Mouse (Mus musculus): Measurements from ENCODE around the gene Ccdc15. TPM values are rescaled to one million over a fixed set of nuclear protein-coding genes. Genes with fewer than 3 reads are reported as not detected.

Ccdc15 gene
- total and polyA plus RNA-seq, 3 experiments: 3.7 to 4.0 TPM; not detected in 1

DNA sequence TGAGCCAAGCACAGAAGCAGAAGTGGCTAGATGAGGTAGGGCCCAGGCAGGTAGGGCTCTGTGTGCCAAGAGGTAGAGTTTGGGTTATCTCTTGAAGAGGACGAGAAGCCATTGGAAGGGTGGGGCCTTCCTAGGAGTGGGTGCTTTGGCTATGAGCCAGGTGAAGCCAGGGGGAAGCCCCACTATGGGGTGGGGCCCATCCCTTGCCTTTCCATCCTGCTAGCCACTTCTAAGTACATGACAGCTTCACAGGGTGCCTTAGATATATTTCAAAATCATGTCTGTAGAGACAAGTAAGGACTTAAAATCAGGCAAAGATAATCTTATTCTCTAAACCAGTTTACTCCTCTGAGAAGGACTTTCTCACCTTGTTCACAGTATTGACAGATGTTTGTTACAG, 103.6 kb downstream of the Ccdc15 start:
- Histone ChIP-seq H3K9ac (ENCODE audit: control insufficient read depth, low read depth, low read length, poor library complexity, severe bottlenecking) (no peak overlapping the region), H3K4me1 (ENCODE audit: control insufficient read depth in 1 of 2, insufficient read depth in 2 of 2, low read length in 2 of 2) (peaks cover 18 to 43% of the 10 kb centered on the region in 2 experiments)
- no peak for TF ChIP-seq POLR2AphosphoS2 (IDR thresholded peaks at IDR 0.05; ENCODE audit: low read length)
- TF ChIP-seq GATA1 (IDR thresholded peaks at IDR 0.05; ENCODE audit: low read depth, low read length): no peak
- no peak for TF ChIP-seq RCOR1 (IDR thresholded peaks at IDR 0.05; ENCODE audit: low read depth, low read length)

DNA sequence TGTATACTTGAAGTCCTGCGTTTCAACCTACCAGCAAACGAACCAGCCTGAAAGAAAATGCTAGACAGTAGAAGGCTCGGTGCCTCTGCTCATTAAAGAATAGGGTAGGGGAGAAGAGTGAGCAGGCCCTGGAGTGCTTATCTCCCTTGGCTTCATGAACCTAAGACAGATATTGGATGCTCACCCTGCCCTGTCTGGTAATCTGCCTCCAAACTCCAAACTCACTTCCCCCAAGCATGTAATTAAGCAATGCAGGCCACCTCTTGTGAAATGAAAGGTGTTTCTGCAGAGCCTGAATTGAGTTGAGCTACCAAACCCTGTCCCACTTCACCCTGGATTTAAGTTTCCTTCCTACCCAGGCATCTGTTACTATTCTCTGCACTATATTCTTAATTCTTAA, 105.5 kb downstream of the Ccdc15 start:
- peak; percentile 40 for DNase-seq (ENCODE audit: low read depth, low spot score)
- H3K4me3 ChIP-seq (ENCODE audit: control insufficient read depth in 1 of 2, insufficient read depth in 1 of 2, low read depth in 2 of 2, low read length in 2 of 2): no peak overlapping the region
- no peaks in the 10 kb centered on the region for H3K79me2 ChIP-seq (ENCODE audit: control insufficient read depth, insufficient read depth, low read length, poor library complexity)
- TF ChIP-seq JUND (IDR thresholded peaks at IDR 0.05; ENCODE audit: low read depth, low read length) (no peak), MYC (IDR thresholded peaks at IDR 0.05; ENCODE audit: low read depth, low read length) (no peak), MAZ (IDR thresholded peaks at IDR 0.05; ENCODE audit: low read depth, low read length) (no peak), MYB (IDR thresholded peaks at IDR 0.05; ENCODE audit: low read depth, low read length) (no peak), TAL1 (IDR thresholded peaks at IDR 0.05; ENCODE audit: low read length) (no peak), ZMIZ1 (IDR thresholded peaks at IDR 0.05; ENCODE audit: low read depth, low read length) (no peak), GATA1 (IDR thresholded peaks at IDR 0.05; ENCODE audit: low read depth, low read length) (peak; percentile 44; the same call in 1 of the 2 replicates)
- H3K9ac ChIP-seq (ENCODE audit: control insufficient read depth, low read depth, low read length, poor library complexity, severe bottlenecking): no peak overlapping the region
- no peaks in the 10 kb centered on the region for H3K27me3 ChIP-seq (ENCODE audit: control insufficient read depth in 1 of 2, insufficient read depth in 2 of 2, low read length in 2 of 2)
- no peak overlapping the region for H3K27ac ChIP-seq (ENCODE audit: control insufficient read depth, low read depth, low read length)
- H3K4me1 ChIP-seq (ENCODE audit: control insufficient read depth in 1 of 2, insufficient read depth in 2 of 2, low read length in 2 of 2): peaks cover 13 to 34% of the 10 kb centered on the region in 2 experiments
- H3K9me3 ChIP-seq (replicated peaks; ENCODE audit: insufficient read depth, low read length): no peaks in the 10 kb centered on the region
- peaks cover 0 to 16% of the 10 kb centered on the region in 2 experiments; a peak in 2 of 4 replicates for H3K36me3 ChIP-seq (ENCODE audit: control insufficient read depth in 1 of 2, insufficient read depth in 2 of 2, low read length in 2 of 2)

More for the DNA sequence above, 103.6 kb downstream of the Ccdc15 start:
- DNase-seq (ENCODE audit: low read depth, low spot score): peak; percentile 55
- Histone ChIP-seq H3K4me3 (ENCODE audit: control insufficient read depth in 1 of 2, insufficient read depth in 1 of 2, low read depth in 2 of 2, low read length in 2 of 2) (peak overlapping the region in 1 of 2 experiments; percentile 30; a peak in 2 of 4 replicates), H3K9me3 (replicated peaks; ENCODE audit: insufficient read depth, low read length) (no peaks in the 10 kb centered on the region), H3K79me2 (ENCODE audit: control insufficient read depth, insufficient read depth, low read length, poor library complexity) (no peaks in the 10 kb centered on the region), H3K27ac (ENCODE audit: control insufficient read depth, low read depth, low read length) (no peak overlapping the region; the same call in 1 of the 2 replicates), H3K27me3 (ENCODE audit: control insufficient read depth in 1 of 2, insufficient read depth in 2 of 2, low read length in 2 of 2) (no peaks in the 10 kb centered on the region), H3K36me3 (ENCODE audit: control insufficient read depth in 1 of 2, insufficient read depth in 2 of 2, low read length in 2 of 2) (peaks cover 0 to 22% of the 10 kb centered on the region in 2 experiments; a peak in 2 of 4 replicates)

- Histone ChIP-seq H3K4me1 (ENCODE audit: control insufficient read depth in 1 of 2, insufficient read depth in 2 of 2, low read length in 2 of 2) (peaks cover 0 to 18% of the 10 kb centered on the region in 2 experiments; a peak in 3 of 4 replicates), H3K27me3 (ENCODE audit: control insufficient read depth in 1 of 2, insufficient read depth in 2 of 2, low read length in 2 of 2) (no peaks in the 10 kb centered on the region), H3K9ac (ENCODE audit: control insufficient read depth, low read depth, low read length, poor library complexity, severe bottlenecking) (no peak overlapping the region), H3K4me3 (ENCODE audit: control insufficient read depth in 1 of 2, insufficient read depth in 1 of 2, low read depth in 2 of 2, low read length in 2 of 2) (no peak overlapping the region), H3K27ac (ENCODE audit: control insufficient read depth, low read depth, low read length) (peak overlapping the region; percentile 40; the same call in 1 of the 2 replicates), H3K36me3 (ENCODE audit: control insufficient read depth in 1 of 2, insufficient read depth in 2 of 2, low read length in 2 of 2) (peaks cover 0 to 12% of the 10 kb centered on the region in 2 experiments; a peak in 2 of 4 replicates), H3K79me2 (ENCODE audit: control insufficient read depth, insufficient read depth, low read length, poor library complexity) (no peaks in the 10 kb centered on the region), H3K9me3 (replicated peaks; ENCODE audit: insufficient read depth, low read length) (no peaks in the 10 kb centered on the region)
- peak; percentile 50 for TF ChIP-seq SIN3A (IDR thresholded peaks at IDR 0.05; ENCODE audit: low read length)
- peak; percentile 99 for TF ChIP-seq ETS1 (IDR thresholded peaks at IDR 0.05; ENCODE audit: low read depth, low read length)
- no peak for TF ChIP-seq ELF1 (IDR thresholded peaks at IDR 0.05; ENCODE audit: low read depth, low read length)
- TF ChIP-seq MXI1 (IDR thresholded peaks at IDR 0.05; ENCODE audit: low read depth, low read length): no peak
- peak; percentile 35; the same call in 1 of the 2 replicates for TF ChIP-seq TCF12 (IDR thresholded peaks at IDR 0.05; ENCODE audit: low read depth, low read length)
- peak; percentile 69; the same call in 1 of the 2 replicates for TF ChIP-seq MAFK (IDR thresholded peaks at IDR 0.05; ENCODE audit: borderline replicate concordance, low read depth, low read length)
- 0 out of 2 replicates have a peak, but pooled peaks have one; percentile 7 for TF ChIP-seq RCOR1 (IDR thresholded peaks at IDR 0.05; ENCODE audit: low read depth, low read length)
- peak; percentile 60 to 70 for TF ChIP-seq EP300 (IDR thresholded peaks at IDR 0.05; ENCODE audit: low read depth in 1 of 2, low read length in 2 of 2)
- peak; percentile 60 for TF ChIP-seq GATA1 (IDR thresholded peaks at IDR 0.05; ENCODE audit: low read depth, low read length)
- peak; percentile 89 for DNase-seq (ENCODE audit: low read depth, low spot score)
Measured at GRCm38 (mm10) chr9:37235951-37236737, 112.1 kb downstream of the Ccdc15 start.
